ENCODE assay signal across 7 mouse cellular contexts in the genomic region with DNA sequence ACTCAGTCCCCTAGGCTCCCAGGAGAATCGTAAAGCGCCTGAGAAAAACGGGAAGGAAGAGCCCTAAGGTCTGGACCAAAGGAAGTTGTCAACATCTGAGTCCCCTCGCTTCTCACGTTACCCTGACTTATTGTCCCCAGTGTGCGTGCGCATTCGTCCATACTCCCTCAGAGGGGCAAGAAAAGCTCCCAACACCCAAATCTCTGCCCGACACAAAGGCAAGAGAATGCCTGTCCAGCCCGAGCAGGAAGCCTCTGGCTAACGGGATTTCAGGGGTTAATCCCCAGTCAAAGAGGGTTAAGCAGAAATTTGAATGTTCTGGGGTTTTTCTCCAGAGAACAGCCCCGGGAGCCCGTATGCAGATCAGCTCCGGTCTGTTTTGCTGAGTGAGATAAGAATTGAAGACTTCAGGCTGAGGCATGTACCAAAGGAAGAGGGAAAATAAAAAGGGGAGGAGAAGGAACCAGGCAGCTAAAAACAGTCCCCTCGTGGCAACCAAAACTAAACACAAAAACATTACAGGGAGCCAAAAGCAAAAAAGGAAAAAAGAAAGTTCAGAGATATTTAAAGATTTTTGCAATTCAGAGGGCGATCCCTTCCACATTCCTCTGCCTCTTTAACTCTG. TPM values are rescaled to one million over a fixed set of nuclear protein-coding genes. Genes with fewer than 3 reads are reported as not detected.
DNase-seq lines count a peak whose midpoint lies in the region; ATAC-seq and TF ChIP-seq lines count a peak whose summit lies in the region.

No protein-coding gene starts in this region.

- WGBS in embryonic facial prominence, embryonic 15.5 days = under 1% methylated on average over 16 of the region's 16 CpGs
- under 1% methylated on average over 16 of the region's 16 CpGs for whole genome bisulfite sequencing in hindbrain, embryonic 13.5 days
- WGBS in liver, postnatal 0 days (ENCODE audit: insufficient replicate concordance) = under 1% methylated on average over 16 of the region's 16 CpGs
- 3% methylated on average over 16 of the region's 16 CpGs for WGBS in small intestine, adult 2 months

- H3K4me2 ChIP-seq in embryonic facial prominence, embryonic 15.5 days (replicated peaks) = peak overlapping the region; percentile 100
- H3K4me2 ChIP-seq in hindbrain, embryonic 13.5 days = peak overlapping the region; percentile 91
- peak overlapping the region; percentile 98 for H3K4me2 ChIP-seq in liver, postnatal 0 days (ENCODE audit: low read depth, low read length)

- H3K27ac ChIP-seq in embryonic facial prominence, embryonic 15.5 days (replicated peaks) = peak overlapping the region; percentile 28; the same call in 1 of the 2 replicates
- no peak overlapping the region for H3K27ac ChIP-seq in hindbrain, embryonic 13.5 days
- H3K27ac ChIP-seq in liver, postnatal 0 days (ENCODE audit: low read depth) = no peak overlapping the region
- peak overlapping the region; percentile 24 for H3K27ac ChIP-seq in small intestine, adult 2 months (ENCODE audit: insufficient read depth, low read depth, low read length)

- no peak for TF ChIP-seq EP300 in liver, postnatal 0 days (IDR thresholded peaks at IDR 0.05; ENCODE audit: low read depth)

- H3K9ac ChIP-seq in embryonic facial prominence, embryonic 15.5 days = no peak overlapping the region
- H3K9ac ChIP-seq in hindbrain, embryonic 13.5 days = no peak overlapping the region
- no peak overlapping the region for H3K9ac ChIP-seq in liver, postnatal 0 days (replicated peaks)

- DNase-seq in NIH3T3 (ENCODE audit: low read depth) = peak; percentile 42
- DNase-seq in liver, postnatal 0 days = no peak
- no peak for DNase-seq in gastrocnemius, adult 8-10 months (ENCODE audit: low spot score in 2 of 2)

- no peak for ATAC-seq in embryonic facial prominence, embryonic 15.5 days (ENCODE audit: insufficient number of reproducible peaks, low FRiP score, low TSS enrichment, low read depth)
- no peak for ATAC-seq in hindbrain, embryonic 13.5 days (ENCODE audit: low FRiP score)
- ATAC-seq in liver, postnatal 0 days = no peak
- no peak for ATAC-seq in inflammation-experienced regulatory T-cells, adult 6 months

- peak overlapping the region; percentile 61 for H3K4me3 ChIP-seq in embryonic facial prominence, embryonic 15.5 days (replicated peaks)
- H3K4me3 ChIP-seq in hindbrain, embryonic 13.5 days = peak overlapping the region; percentile 50; the same call in 1 of the 2 replicates
- H3K4me3 ChIP-seq in liver, postnatal 0 days (ENCODE audit: low read depth, low read length) = peak overlapping the region; percentile 73
- H3K4me3 ChIP-seq in small intestine, adult 2 months (ENCODE audit: low read depth, low read length) = peak overlapping the region; percentile 81

- no peaks in the 10 kb centered on the region for H3K36me3 ChIP-seq in embryonic facial prominence, embryonic 15.5 days
- no peaks in the 10 kb centered on the region for H3K36me3 ChIP-seq in hindbrain, embryonic 13.5 days
- no peaks in the 10 kb centered on the region for H3K36me3 ChIP-seq in liver, postnatal 0 days (replicated peaks; ENCODE audit: insufficient read depth, low read length)
- no peaks in the 10 kb centered on the region for H3K36me3 ChIP-seq in small intestine, adult 2 months (ENCODE audit: control insufficient read depth, insufficient read depth, low read length)

- TF ChIP-seq CTCF in liver, postnatal 0 days (IDR thresholded peaks at IDR 0.05; ENCODE audit: low read depth) = no peak
- TF ChIP-seq CTCF in small intestine, adult 2 months (IDR thresholded peaks at IDR 0.05; ENCODE audit: extremely low read depth, insufficient read length, insufficient replicate concordance, low read depth, low read length) = no peak

- TF ChIP-seq POLR2A in small intestine, adult 2 months (IDR thresholded peaks at IDR 0.05; ENCODE audit: low read depth, low read length) = no peak

- H3K9me3 ChIP-seq in embryonic facial prominence, embryonic 15.5 days (replicated peaks) = no peaks in the 10 kb centered on the region
- H3K9me3 ChIP-seq in hindbrain, embryonic 13.5 days = no peaks in the 10 kb centered on the region
- H3K9me3 ChIP-seq in liver, postnatal 0 days (ENCODE audit: low read length) = no peaks in the 10 kb centered on the region

- H3K4me1 ChIP-seq in embryonic facial prominence, embryonic 15.5 days = peaks cover 48% of the 10 kb centered on the region
- peaks cover 44% of the 10 kb centered on the region for H3K4me1 ChIP-seq in hindbrain, embryonic 13.5 days (replicated peaks)
- peaks cover 28% of the 10 kb centered on the region for H3K4me1 ChIP-seq in liver, postnatal 0 days (ENCODE audit: insufficient read depth)
- H3K4me1 ChIP-seq in small intestine, adult 2 months (ENCODE audit: control insufficient read depth, insufficient read depth, insufficient read length, low read length) = peaks cover 19% of the 10 kb centered on the region

- H3K27me3 ChIP-seq in embryonic facial prominence, embryonic 15.5 days = peaks cover 69% of the 10 kb centered on the region
- H3K27me3 ChIP-seq in hindbrain, embryonic 13.5 days = peaks cover 95% of the 10 kb centered on the region
- H3K27me3 ChIP-seq in liver, postnatal 0 days (ENCODE audit: insufficient read depth, low read length) = peaks cover 82% of the 10 kb centered on the region
- H3K27me3 ChIP-seq in small intestine, adult 2 months (ENCODE audit: control insufficient read depth, insufficient read depth, low read length) = peaks cover 3% of the 10 kb centered on the region; the same call in 1 of the 2 replicates

RNA-seq across cellular contexts. Expression of a gene that starts 21.3 kb away (rescaled TPM):
- not detected in 2 replicates for polyA plus RNA-seq in embryonic facial prominence, embryonic 15.5 days (2015; fragmentation: Nextera tagmentation; extraction: Ambion mirVana)
- not detected in 2 replicates for polyA plus RNA-seq in hindbrain, embryonic 13.5 days (2015; fragmentation: Nextera tagmentation; extraction: Ambion mirVana)
- polyA plus RNA-seq in liver, postnatal 0 days (2015; fragmentation: Nextera tagmentation; extraction: Ambion mirVana) = not detected in 2 replicates
- polyA plus RNA-seq in small intestine, adult 2 months (2012; rRNA removed) = not detected in 2 replicates
- not detected for polyA plus RNA-seq in inflammation-experienced regulatory T-cells, adult 6 months (2017; shearing (Covaris generic))
- not detected for total RNA-seq in gastrocnemius, adult 8-10 months (2022)

RNA-seq across cellular contexts. Expression of a gene that starts 32.0 kb away (rescaled TPM):
- 5.2 and 5.8 TPM in 2 replicates for polyA plus RNA-seq in embryonic facial prominence, embryonic 15.5 days (2015; fragmentation: Nextera tagmentation; extraction: Ambion mirVana)
- 1.2 and 1.5 TPM in 2 replicates for polyA plus RNA-seq in hindbrain, embryonic 13.5 days (2015; fragmentation: Nextera tagmentation; extraction: Ambion mirVana)
- 1.00 and 1.3 TPM in 2 replicates for polyA plus RNA-seq in liver, postnatal 0 days (2015; fragmentation: Nextera tagmentation; extraction: Ambion mirVana)
- 7.8 and 41.0 TPM in 2 replicates for polyA plus RNA-seq in small intestine, adult 2 months (2012; rRNA removed)
- not detected for polyA plus RNA-seq in inflammation-experienced regulatory T-cells, adult 6 months (2017; shearing (Covaris generic))
- 10 to 100 TPM in 1 of 4 experiments, 1 to 10 TPM in 3; 1.9 to 19.3 (median 7.4) TPM for total RNA-seq in gastrocnemius, adult 8-10 months (2022)

Comparison
In these comparisons a context has a peak if more than half of its experiments do, and no peak if none do; other contexts are left out.
1. H3K27ac ChIP-seq: peak in embryonic facial prominence, embryonic 15.5 days (single experiment) and small intestine, adult 2 months (single experiment); none in hindbrain, embryonic 13.5 days (single experiment) and liver, postnatal 0 days (single experiment).
2. Peak in every context shown above with its lines, with median percentiles within 50 percentile points of each other: H3K4me2 ChIP-seq and H3K4me3 ChIP-seq.